Mouse (Mus musculus) bone marrow macrophage, adult 2 months (primary cell): Measurements from ENCODE around the gene Acer1.
"Not testable (repeated sequence)": the region's sequence is repeated elsewhere in the genome, so short reads cannot be mapped to it uniquely, and the experiment has no call there.

Source experiments
- CTCF ChIP-seq: IDR thresholded peaks from 2 replicates; pipeline ENCODE4 v1.5.1; 2012; ENCODE audit warnings: low read depth, mild to moderate bottlenecking, low read length, moderate library complexity
- POLR2A ChIP-seq: IDR thresholded peaks from 2 replicates; pipeline ENCODE4 v1.6.1; 2012; ENCODE audit warnings: mild to moderate bottlenecking, low read depth, low read length, borderline replicate concordance

GRCm38 (mm10) chr17:56909764-56910163, 72.2 kb downstream of the Acer1 start:
- not testable (repeated sequence) for TF ChIP-seq CTCF, POLR2A
